Mouse (Mus musculus) intestine, postnatal 0 days (tissue): ENCODE measurements around the gene Ppp4r3a. TPM values are rescaled to one million over a fixed set of nuclear protein-coding genes. Genes with fewer than 3 reads are reported as not detected.

Experiments
- ATAC-seq: fragments of 200-750 bp; cut with Nextera tagmentation; 2 replicates; pipeline ENCODE4 v1.8.0; 2017; ENCODE audit warnings: mild to moderate bottlenecking, moderate TSS enrichment, moderate library complexity
- H3K27ac ChIP-seq: fragments of 300-500 bp; sonication (generic); 2 replicates; pipeline ENCODE4 v1.5.1; 2014; ENCODE audit warnings: mild to moderate bottlenecking, low read depth, low read length, moderate library complexity
- H3K27me3 ChIP-seq: fragments of 300-500 bp; sonication (generic); replicated peaks from 2 replicates; pipeline ENCODE4 v1.6.1; 2014; ENCODE audit warnings: low read length, mixed read lengths; ENCODE audit not compliant: control insufficient read depth, insufficient read depth
- H3K36me3 ChIP-seq: fragments of 300-500 bp; sonication (generic); 2 replicates; pipeline ENCODE4 v1.6.1; 2014; ENCODE audit warnings: mild to moderate bottlenecking, moderate library complexity; ENCODE audit not compliant: control insufficient read depth, insufficient read depth
- H3K4me1 ChIP-seq: fragments of 300-500 bp; sonication (generic); replicated peaks from 2 replicates; pipeline ENCODE4 v1.6.1; 2014; ENCODE audit warnings: antibody characterized with exemption, low read length, mixed read lengths; ENCODE audit not compliant: control insufficient read depth, insufficient read depth
- H3K4me2 ChIP-seq: fragments of 300-500 bp; sonication (generic); replicated peaks from 2 replicates; pipeline ENCODE4 v1.6.1; 2014; ENCODE audit warnings: low read depth, mild to moderate bottlenecking, moderate library complexity
- H3K4me3 ChIP-seq: fragments of 300-500 bp; sonication (generic); 2 replicates; pipeline ENCODE4 v1.5.1; 2014; ENCODE audit warnings: low read depth, low read length
- H3K9ac ChIP-seq: fragments of 300-500 bp; sonication (generic); 2 replicates; pipeline ENCODE4 v1.6.1; 2014; ENCODE audit warnings: mild to moderate bottlenecking, low read depth, low read length
- H3K9me3 ChIP-seq: fragments of 300-500 bp; sonication (generic); 2 replicates; pipeline ENCODE4 v1.6.1; 2016; ENCODE audit warnings: mixed run types; ENCODE audit not compliant: control insufficient read depth
- CTCF ChIP-seq: sonication (generic); IDR thresholded peaks from 2 replicates; pipeline ENCODE4 v1.5.1; 2016; ENCODE audit warnings: low read depth, mild to moderate bottlenecking, control low read depth, antibody characterized with exemption, moderate library complexity
- WGBS: fragments of 180-500 bp; shearing (Covaris S2); extraction: QIAGEN DNeasy Blood & Tissue Kit; methylation state at CpG from one replicate; pipeline ENCODE4 v1.1.7; 2014; 5-methylcytosine and 5-hydroxymethylcytosine counted together
- polyA plus RNA-seq: library from polyadenylated mRNA; unstranded; fragments of >200 nt; fragmentation: Nextera tagmentation; extraction: Ambion mirVana; gene quantifications from 2 replicates; pipeline ENCODE4 v1.2.1, GENCODE M21; 2015

Ppp4r3a gene
- polyA plus RNA-seq, 1 experiment from 2014 or later: 18.4 TPM

- 71% methylated on average over 1 of the region's 1 CpGs for WGBS
- Histone ChIP-seq H3K9me3 (no peaks in the 10 kb centered on the region), H3K4me3 (no peak overlapping the region), H3K36me3 (peaks cover 29% of the 10 kb centered on the region), H3K27ac (no peak overlapping the region), H3K9ac (no peak overlapping the region), H3K4me1 (no peaks in the 10 kb centered on the region), H3K4me2 (no peak overlapping the region), H3K27me3 (no peaks in the 10 kb centered on the region)
- no peak for ATAC-seq
- TF ChIP-seq CTCF: no peak
Observed at GRCm38 (mm10) chr12:101066329-101066728, 17.2 kb downstream of the Ppp4r3a start.

DNA sequence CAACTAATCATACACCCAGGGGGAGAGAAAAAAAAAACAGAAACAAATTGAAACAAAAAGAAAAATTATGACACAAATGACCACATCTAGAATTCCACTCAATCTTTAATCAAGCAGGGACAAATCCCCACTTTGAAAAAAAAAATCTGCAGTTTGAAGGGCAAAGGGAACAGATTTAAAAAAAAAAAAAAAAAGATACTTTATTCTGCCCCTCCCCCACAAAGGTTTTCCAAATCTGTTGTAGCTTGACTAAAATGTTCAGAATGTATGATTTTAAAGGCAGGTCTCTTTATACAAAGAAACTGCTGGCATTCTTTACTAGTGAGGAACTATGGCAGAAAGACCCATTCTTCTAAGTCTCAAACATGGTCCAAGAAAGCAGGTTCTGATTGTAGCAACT lies 43.5 kb downstream of the Ppp4r3a start:
- H3K4me1 ChIP-seq: no peaks in the 10 kb centered on the region
- TF ChIP-seq CTCF: no peak
- no peak overlapping the region for H3K4me3 ChIP-seq
- H3K36me3 ChIP-seq: peaks cover 44% of the 10 kb centered on the region
- H3K27me3 ChIP-seq: no peaks in the 10 kb centered on the region
- no peak overlapping the region for H3K4me2 ChIP-seq
- no peak overlapping the region for H3K9ac ChIP-seq
- no peak for ATAC-seq
- no peak overlapping the region for H3K27ac ChIP-seq
- no peaks in the 10 kb centered on the region for H3K9me3 ChIP-seq

DNA sequence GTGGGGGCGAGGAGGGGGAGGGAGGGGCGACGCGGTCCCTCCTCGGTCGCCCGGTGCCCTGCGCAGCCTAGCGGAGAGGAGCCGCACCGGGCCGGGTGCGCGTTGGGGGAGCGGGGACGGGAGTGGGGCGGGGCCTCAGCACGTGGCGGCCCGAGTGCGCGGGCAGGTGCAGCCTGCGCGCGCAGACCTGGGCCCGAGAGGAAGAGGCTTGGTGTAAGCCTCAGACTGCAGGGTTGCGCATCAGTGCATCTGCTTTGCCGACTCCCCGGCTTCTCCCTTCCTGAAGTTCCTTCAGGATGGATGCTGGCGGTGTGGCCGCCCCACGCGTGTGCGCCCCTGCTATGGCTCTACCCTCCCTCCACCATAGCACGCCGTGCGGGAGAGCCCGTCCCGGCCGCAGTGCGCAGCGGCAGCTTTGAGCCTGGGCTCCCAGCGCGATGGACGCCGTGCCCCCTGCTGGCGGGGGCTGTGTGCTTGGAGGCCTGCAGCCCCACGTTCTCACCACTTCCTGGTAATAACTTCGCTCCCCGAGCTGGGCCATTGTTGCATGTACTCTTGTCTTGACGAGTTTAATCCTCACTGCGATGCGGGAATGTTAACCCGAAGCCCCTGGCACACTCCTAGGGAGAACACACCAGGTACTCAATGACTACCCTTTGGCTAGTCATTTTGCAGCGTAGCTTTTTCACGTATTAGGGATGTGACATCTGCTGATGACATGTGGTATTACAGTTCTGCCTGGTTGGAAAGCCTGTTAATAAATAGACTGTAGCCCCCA lies 54.4 kb downstream of the Ppp4r3a start, which contains the start of gene Ccdc88c:
Gene Ccdc88c, minus strand, starts transcription at position 103 of the 778 bp plus-strand sequence.
- WGBS: under 1% methylated on average over 50 of the region's 56 CpGs
- no peaks in the 10 kb centered on the region for H3K9me3 ChIP-seq
- H3K4me1 ChIP-seq: peaks cover 6% of the 10 kb centered on the region; the same call in 1 of the 2 replicates
- H3K9ac ChIP-seq: peak within 1 kb of the TSS; percentile 78
- peak; percentile 90 for ATAC-seq
- TF ChIP-seq CTCF: peak; percentile 88
- H3K4me2 ChIP-seq: peak within 1 kb of the TSS; percentile 97
- H3K27ac ChIP-seq: peak within 1 kb of the TSS; percentile 84
- peak within 1 kb of the TSS; percentile 77 for H3K4me3 ChIP-seq
- H3K36me3 ChIP-seq: no peaks in the 10 kb centered on the region
- H3K27me3 ChIP-seq: no peaks in the 10 kb centered on the region

GRCm38 (mm10) chr12:101028247-101028953 lies 55.1 kb downstream of the Ppp4r3a start:
- Histone ChIP-seq H3K9me3 (no peaks in the 10 kb centered on the region), H3K36me3 (no peaks in the 10 kb centered on the region), H3K4me3 (peak overlapping the region; percentile 77), H3K4me1 (peaks cover 6% of the 10 kb centered on the region; the same call in 1 of the 2 replicates), H3K27me3 (no peaks in the 10 kb centered on the region), H3K4me2 (peak overlapping the region; percentile 97), H3K27ac (peak overlapping the region; percentile 84), H3K9ac (peak overlapping the region; percentile 78)
- under 1% methylated on average over 64 of the region's 67 CpGs for WGBS
- ATAC-seq: no peak
- TF ChIP-seq CTCF: no peak

GRCm38 (mm10) chr12:101027451-101028246 lies 55.9 kb downstream of the Ppp4r3a start:
- H3K4me1 ChIP-seq: peaks cover 6% of the 10 kb centered on the region; the same call in 1 of the 2 replicates
- no peaks in the 10 kb centered on the region for H3K36me3 ChIP-seq
- 3% methylated on average over 19 of the region's 19 CpGs for WGBS
- H3K9me3 ChIP-seq: no peaks in the 10 kb centered on the region
- no peaks in the 10 kb centered on the region for H3K27me3 ChIP-seq
- peak overlapping the region; percentile 77 for H3K4me3 ChIP-seq
- TF ChIP-seq CTCF: no peak
- peak overlapping the region; percentile 97 for H3K4me2 ChIP-seq
- H3K27ac ChIP-seq: peak overlapping the region; percentile 28; the same call in 1 of the 2 replicates
- ATAC-seq: no peak
- peak overlapping the region; percentile 78 for H3K9ac ChIP-seq
